Mouse (Mus musculus) induced T-regulatory cell, adult 2 months (primary cell): Measurements from ENCODE around the gene Lnp1.
A peak's percentile ranks its signal among the peaks of the same experiment; 100 is the strongest.
"Not testable (repeated sequence)": the region's sequence is repeated elsewhere in the genome, so short reads cannot be mapped to it uniquely, and the experiment has no call there.

Source experiments
- DNase-seq: peaks from one replicate; pipeline ENCODE4 v3.0.0-alpha.2; 2012; ENCODE audit warnings: low read depth

The Lnp1 gene

GRCm38 (mm10) chr16:56928023-56928422, at the start of gene Lnp1:
TSS of gene Lnp1 (minus strand) at chr16:56928061.
- DNase-seq: no peak

DNA sequence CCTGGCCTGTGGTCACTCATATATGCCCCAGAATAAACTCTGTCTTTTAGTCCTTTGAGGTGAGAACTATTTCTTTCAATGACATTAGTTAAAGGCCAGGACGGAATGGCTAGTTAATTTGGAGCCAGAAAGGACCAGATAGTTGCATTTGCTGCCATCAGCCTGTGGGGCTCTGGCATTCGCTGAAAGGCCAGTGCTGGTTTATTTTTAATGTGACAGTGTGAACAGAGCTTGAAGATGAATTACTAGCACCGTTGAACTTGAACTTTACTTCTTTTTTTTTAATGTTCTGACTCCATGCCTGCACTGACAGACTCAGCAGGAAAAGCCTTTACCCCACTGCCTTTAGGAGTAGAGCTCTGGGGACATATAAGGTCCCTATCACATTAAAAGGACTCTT, 46.8 kb upstream of the Lnp1 start:
- DNase-seq: no peak

DNA sequence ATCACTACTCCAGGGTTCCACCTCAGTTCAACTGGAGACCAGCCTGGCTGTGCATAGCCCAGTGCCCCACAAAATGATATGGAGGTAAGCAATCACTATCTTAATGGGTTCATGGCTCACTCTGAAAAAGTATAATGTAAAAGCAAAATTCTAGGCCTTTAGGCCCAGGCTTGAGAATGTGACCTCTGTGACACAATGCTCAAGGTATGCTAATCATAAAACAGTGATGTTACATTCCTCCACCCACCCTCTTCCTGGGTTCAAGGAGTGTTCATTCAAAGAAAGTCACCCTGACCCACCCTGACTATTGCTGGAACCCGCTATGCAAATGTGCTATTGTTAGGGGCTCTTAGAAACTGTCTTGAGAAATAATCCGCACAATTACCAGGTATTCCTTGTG, 30.4 kb upstream of the Lnp1 start:
- not testable (repeated sequence) for DNase-seq

DNA sequence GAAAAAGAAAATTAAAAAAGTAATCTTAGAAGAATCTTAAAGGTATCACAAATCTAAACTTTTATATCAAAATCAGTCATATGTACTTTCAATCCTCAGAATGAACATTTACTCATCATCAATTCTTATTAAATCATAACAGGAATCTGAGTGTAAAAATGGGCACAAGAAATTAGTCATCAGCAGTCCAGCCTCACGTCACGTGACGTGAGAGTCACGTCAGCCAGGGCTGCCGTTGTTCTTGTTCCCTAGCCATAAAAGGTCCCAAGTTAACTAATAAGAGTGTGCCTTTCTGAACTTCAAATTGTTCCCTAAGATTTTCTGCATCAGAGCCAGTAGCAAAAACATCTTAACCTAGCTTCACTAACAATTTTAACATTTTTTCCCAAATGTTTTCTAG, 21.2 kb upstream of the Lnp1 start:
- DNase-seq: no peak

DNA sequence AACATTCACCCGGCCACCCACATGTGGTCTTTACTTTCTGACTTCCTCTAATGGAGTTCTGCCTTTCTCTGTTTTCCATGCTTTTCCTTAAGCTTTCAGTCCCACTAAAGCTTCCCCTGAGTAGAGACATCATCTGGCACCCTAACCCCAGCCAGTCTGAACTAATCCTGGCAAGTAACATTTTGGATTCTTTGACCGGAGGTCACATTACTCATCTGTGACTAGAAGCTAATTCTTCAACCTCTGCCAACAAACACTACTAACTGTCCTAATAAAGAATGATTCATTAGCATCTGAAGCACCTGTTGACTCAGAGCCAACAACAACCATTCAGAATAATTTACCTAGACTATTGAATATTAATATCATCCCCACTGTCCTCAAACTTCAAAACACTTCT, 14.5 kb upstream of the Lnp1 start:
- no peak for DNase-seq

- DNase-seq: peak; percentile 40
Observed at GRCm38 (mm10) chr16:56920102-56920657, 7.7 kb downstream of the Lnp1 start.

DNA sequence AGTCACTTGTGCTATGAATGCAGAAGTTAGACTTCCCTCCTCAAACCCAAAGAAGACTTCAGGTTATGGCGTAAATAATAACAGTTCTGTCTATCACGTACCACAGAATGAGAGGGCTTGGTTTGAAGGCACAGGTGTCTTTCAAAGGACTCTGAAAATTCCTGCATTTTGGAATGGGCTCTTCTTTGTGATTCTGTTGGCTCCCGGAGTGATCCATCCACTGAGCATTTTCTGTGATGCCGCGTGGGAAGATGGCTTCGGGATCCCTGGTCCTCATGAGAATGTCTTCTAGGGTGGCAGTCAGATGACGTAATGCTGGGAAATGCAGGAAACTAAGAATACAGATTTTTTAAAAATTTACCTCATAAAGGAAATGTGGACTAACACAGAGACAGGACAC, 10.6 kb downstream of the Lnp1 start:
- no peak for DNase-seq

DNA sequence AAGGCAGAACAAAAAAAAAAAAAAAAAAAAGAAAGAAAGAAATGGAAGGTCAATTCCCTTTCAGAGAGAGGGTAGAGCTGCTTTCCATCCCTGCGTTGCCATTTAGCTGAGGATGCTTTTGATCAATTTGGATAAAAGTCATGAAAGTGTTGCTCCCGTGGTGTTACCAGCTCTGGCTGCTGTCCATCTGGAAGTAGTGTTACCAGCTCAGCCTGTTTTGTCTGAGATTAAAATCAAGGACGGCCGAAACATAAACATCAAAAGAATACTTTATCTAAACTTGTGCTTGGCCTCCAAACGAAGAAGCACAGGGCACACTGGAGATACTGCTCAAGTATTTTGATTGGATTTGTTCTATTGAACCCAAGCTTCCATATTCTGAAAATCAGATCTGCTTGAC, 18.9 kb downstream of the Lnp1 start:
- no peak for DNase-seq

DNA sequence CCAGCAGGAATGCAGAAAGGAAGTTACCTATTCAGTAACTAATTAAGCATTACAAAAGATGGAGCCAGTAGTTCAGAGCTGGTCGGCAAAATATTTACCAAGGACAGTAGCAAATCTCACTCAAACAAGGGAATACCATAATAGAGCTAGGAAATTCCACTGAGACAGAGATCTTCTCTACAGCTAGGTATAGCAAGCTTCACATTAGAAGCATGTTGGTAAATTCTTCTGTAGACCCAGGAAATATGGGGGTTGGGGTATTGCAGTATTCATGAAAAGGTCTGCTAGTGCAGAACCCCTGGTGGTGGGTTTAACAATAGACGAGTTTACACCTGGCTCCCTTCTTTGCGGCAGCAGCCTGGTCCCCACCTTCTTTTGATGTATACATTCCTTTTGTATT, 25.7 kb downstream of the Lnp1 start:
- DNase-seq: not testable (repeated sequence)

DNA sequence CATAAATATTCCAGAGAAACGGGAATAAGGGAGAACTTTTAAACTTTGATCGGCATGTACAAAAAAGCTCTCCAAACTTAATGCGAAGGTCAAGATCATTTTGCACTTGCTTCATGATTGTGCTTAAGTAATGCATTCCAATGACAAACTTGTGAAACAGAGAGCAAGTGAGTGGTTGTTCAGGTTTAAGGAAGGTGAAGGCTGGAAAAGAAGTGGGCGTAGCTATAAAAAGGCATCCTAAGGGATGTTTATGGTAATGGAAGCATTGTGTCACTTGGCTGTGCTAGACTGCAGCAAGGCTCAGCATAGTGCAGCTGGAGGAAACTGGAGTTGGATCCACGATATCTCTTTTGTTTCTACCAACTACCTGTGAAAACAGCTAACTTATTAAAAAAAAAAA, 36.3 kb downstream of the Lnp1 start:
- DNase-seq: no peak

DNA sequence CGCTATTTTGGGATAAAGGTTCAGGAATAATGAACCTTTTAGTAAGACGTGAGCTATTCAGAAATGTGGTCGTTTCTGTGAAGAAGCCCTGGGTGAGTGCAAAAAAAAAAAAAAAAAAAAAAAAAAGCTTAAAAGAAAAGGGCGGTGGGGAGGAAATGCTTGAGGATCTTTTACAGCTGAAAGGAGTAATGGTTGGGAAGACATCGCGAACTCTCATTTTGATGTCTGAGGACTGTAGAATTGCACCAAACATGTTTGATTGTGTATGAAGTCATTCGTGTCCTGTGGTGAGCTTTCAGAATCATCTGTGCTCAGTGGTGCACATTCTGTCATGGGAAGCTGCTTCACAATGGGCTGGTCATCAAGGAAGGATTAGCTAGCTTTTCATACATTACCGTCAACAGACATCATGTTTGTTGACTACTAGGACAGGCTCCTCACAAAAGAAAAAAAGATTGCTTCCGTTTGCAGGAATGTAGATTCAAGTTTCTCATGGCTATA, 41.2 kb downstream of the Lnp1 start:
- DNase-seq: no peak

- DNase-seq: peak; percentile 7
Observed at GRCm38 (mm10) chr16:56885824-56886615, 41.8 kb downstream of the Lnp1 start, which contains the start of gene Tmem45a. TSS of gene Tmem45a (minus strand) at chr16:56886166.

DNA sequence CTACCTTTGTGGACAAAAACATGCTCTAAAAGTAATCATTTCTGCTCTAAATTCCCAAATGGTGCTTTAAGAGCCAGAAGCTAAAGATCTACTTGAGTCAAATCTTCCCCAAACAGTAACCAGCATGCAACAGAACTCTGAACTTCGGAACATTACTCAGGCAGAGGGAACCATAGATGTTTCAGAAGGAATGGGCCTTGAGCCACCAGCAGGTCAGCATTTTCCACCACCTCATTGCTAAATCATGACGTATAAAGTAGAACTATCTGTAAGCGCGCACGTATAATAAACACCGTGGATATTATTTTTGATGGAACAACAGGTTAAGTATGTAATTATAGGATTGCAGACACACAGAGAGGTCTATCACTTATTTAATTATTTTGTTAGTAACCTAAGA, 43.0 kb downstream of the Lnp1 start:
- no peak for DNase-seq

- DNase-seq: no peak
Observed at GRCm38 (mm10) chr16:56873410-56873809, 54.5 kb downstream of the Lnp1 start.

DNA sequence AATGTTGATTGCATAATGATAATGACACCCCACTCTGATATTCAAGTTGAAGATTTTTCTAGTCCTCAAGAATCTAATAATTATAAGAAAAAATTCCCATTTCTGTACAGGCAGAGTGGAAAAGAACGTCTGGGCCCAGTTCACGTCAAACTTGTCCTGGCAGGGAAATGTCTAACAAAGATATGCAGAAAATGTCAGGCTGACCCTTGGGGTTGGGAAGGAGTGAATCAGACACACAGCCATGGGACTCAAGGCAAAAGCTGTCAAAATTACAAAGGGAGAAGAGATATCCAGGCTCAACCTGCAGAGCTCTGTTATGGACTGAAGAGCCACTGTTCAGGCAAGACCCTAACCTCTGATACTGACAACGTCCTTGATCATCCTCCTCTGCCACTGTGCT, 57.4 kb downstream of the Lnp1 start:
- DNase-seq: no peak

GRCm38 (mm10) chr16:56868361-56868760, 59.5 kb downstream of the Lnp1 start:
- DNase-seq: no peak

GRCm38 (mm10) chr16:56867591-56867990, 60.3 kb downstream of the Lnp1 start:
- DNase-seq: no peak
